Mouse (Mus musculus) CD4-positive naive resting alpha-beta T cell, adult 76 days (primary cell): ENCODE results near the gene Mrps10. TPM values are rescaled to one million over a fixed set of nuclear protein-coding genes. Genes with fewer than 3 reads are reported as not detected.

ENCODE experiments used
- total RNA-seq: library from RNA; stranded (reverse); gene quantifications from one replicate; pipeline ENCODE4 v1.2.4, GENCODE M21; 2023

Gene Mrps10
- total RNA-seq = 25.4 TPM

GRCm38 (mm10) chr17:47368401-47369086 lies at the start of gene Mrps10:
Mrps10 (plus strand) TSS chr17:47368887.

GRCm38 (mm10) chr17:47385145-47385544 lies 16.5 kb downstream of the Mrps10 start, which contains the start of gene Guca1b:
Guca1b (plus strand) TSS chr17:47385393.

GRCm38 (mm10) chr17:47400451-47400850 lies 31.8 kb downstream of the Mrps10 start, which contains the start of gene Guca1a:
Guca1a (minus strand) TSS chr17:47400584.

Other genes with a start within 250 kb of the Mrps10 start
- 3.5 TPM for gene Guca1b, start 16.5 kb downstream of the Mrps10 start, total RNA-seq
- gene Guca1a, start 31.7 kb downstream of the Mrps10 start, total RNA-seq = not detected
- gene AI661453, start 67.7 kb downstream of the Mrps10 start, total RNA-seq = not detected
- gene 1700001C19Rik, start 68.5 kb downstream of the Mrps10 start, total RNA-seq = not detected
- 88.3 TPM for gene Taf8, start 133.4 kb downstream of the Mrps10 start, total RNA-seq
- gene Ccnd3, start 136.2 kb downstream of the Mrps10 start, total RNA-seq = 419 TPM
- 14.7 TPM for gene Bysl, start 242.6 kb downstream of the Mrps10 start, total RNA-seq
- gene Med20, start 242.7 kb downstream of the Mrps10 start, total RNA-seq = 66.3 TPM
- 9.8 TPM for gene Gm20517, start 242.7 kb downstream of the Mrps10 start, total RNA-seq